Mouse (Mus musculus): Measurements from ENCODE around the gene Acoxl.

Acoxl gene

GRCm38 (mm10) chr2:127897718-127898117 lies 59.0 kb downstream of the Acoxl start:
- no peak for DNase-seq

- no peak for DNase-seq
Measured at GRCm38 (mm10) chr2:127904918-127905317, 66.2 kb downstream of the Acoxl start.

- no peak for DNase-seq
Measured at GRCm38 (mm10) chr2:127906973-127907678, 68.5 kb downstream of the Acoxl start.

GRCm38 (mm10) chr2:127907679-127908042 lies 69.0 kb downstream of the Acoxl start:
- no peak for DNase-seq

- no peak for DNase-seq
Measured at GRCm38 (mm10) chr2:127908881-127909280, 70.2 kb downstream of the Acoxl start.

- no peak for DNase-seq
Measured at GRCm38 (mm10) chr2:127909790-127910189, 71.1 kb downstream of the Acoxl start.

GRCm38 (mm10) chr2:127911579-127911978 lies 72.9 kb downstream of the Acoxl start:
- no peak for DNase-seq

- DNase-seq, result no peak
Measured at GRCm38 (mm10) chr2:127914047-127914446, 75.4 kb downstream of the Acoxl start.

GRCm38 (mm10) chr2:127916804-127917410 lies 78.2 kb downstream of the Acoxl start:
- DNase-seq, result peak; percentile 72

- no peak for DNase-seq
Measured at GRCm38 (mm10) chr2:127919740-127920139, 81.1 kb downstream of the Acoxl start.

GRCm38 (mm10) chr2:127922036-127922901 lies 83.6 kb downstream of the Acoxl start:
- DNase-seq, result peak; percentile 53

- DNase-seq, result peak; percentile 53
Measured at GRCm38 (mm10) chr2:127923077-127923680, 84.5 kb downstream of the Acoxl start.

GRCm38 (mm10) chr2:127926679-127927324 lies 88.1 kb downstream of the Acoxl start:
- no peak for DNase-seq

GRCm38 (mm10) chr2:127927452-127928273 lies 89.0 kb downstream of the Acoxl start:
- DNase-seq, result peak; percentile 87

- no peak for DNase-seq
Measured at GRCm38 (mm10) chr2:127928279-127928678, 89.6 kb downstream of the Acoxl start.

- DNase-seq, result peak; percentile 35
Measured at GRCm38 (mm10) chr2:127928871-127929270, 90.2 kb downstream of the Acoxl start.

- DNase-seq, result no peak
Measured at GRCm38 (mm10) chr2:127929939-127930715, 91.5 kb downstream of the Acoxl start.

- DNase-seq, result no peak
Measured at GRCm38 (mm10) chr2:127931576-127931975, 92.9 kb downstream of the Acoxl start.

- DNase-seq, result no peak
Measured at GRCm38 (mm10) chr2:127933531-127933931, 94.9 kb downstream of the Acoxl start.

GRCm38 (mm10) chr2:127937079-127937478 lies 98.4 kb downstream of the Acoxl start:
- peak; percentile 49 for DNase-seq

GRCm38 (mm10) chr2:127939206-127939605 lies 100.5 kb downstream of the Acoxl start:
- DNase-seq, result peak; percentile 55
